Mouse (Mus musculus) frontal cortex, postnatal 10 days (tissue): ENCODE results near the gene Ntrk3.

ENCODE experiments used
- DNase-seq, 2 experiments: peaks; one replicate each; pipeline ENCODE4 v3.0.0; 2022; ENCODE audit warnings: low spot score in 2 of 2, mixed read lengths in 1 of 2

Ntrk3 gene

GRCm38 (mm10) chr7:78239012-78239411, 498.8 kb downstream of the Ntrk3 start:
- no peak for DNase-seq

GRCm38 (mm10) chr7:78221668-78222067, 516.1 kb downstream of the Ntrk3 start:
- no peak for DNase-seq

- no peak for DNase-seq
Observed at GRCm38 (mm10) chr7:78220949-78221348, 516.9 kb downstream of the Ntrk3 start.

GRCm38 (mm10) chr7:78190931-78191653, 546.7 kb downstream of the Ntrk3 start:
- peak; percentile 61 to 67 for DNase-seq

- no peak for DNase-seq
Observed at GRCm38 (mm10) chr7:78185578-78185977, 552.2 kb downstream of the Ntrk3 start.

- no peak for DNase-seq
Observed at GRCm38 (mm10) chr7:78183396-78183795, 554.4 kb downstream of the Ntrk3 start.

- no peak for DNase-seq
Observed at GRCm38 (mm10) chr7:78179996-78180665, 557.7 kb downstream of the Ntrk3 start.

- no peak for DNase-seq
Observed at GRCm38 (mm10) chr7:78172267-78172955, 565.4 kb downstream of the Ntrk3 start.

GRCm38 (mm10) chr7:78165466-78165865, 572.3 kb downstream of the Ntrk3 start:
- no peak for DNase-seq

GRCm38 (mm10) chr7:78157946-78158345, 579.9 kb downstream of the Ntrk3 start:
- no peak for DNase-seq

- DNase-seq, result no peak
Observed at GRCm38 (mm10) chr7:78145251-78145650, 592.6 kb downstream of the Ntrk3 start.

- no peak for DNase-seq
Observed at GRCm38 (mm10) chr7:78144849-78145248, 593.0 kb downstream of the Ntrk3 start.

GRCm38 (mm10) chr7:78129966-78130365, 607.8 kb downstream of the Ntrk3 start:
- DNase-seq, result no peak
